Mouse (Mus musculus): ENCODE results near the gene Olfr1335. TPM values are rescaled to one million over a fixed set of nuclear protein-coding genes. Genes with fewer than 3 reads are reported as not detected.
"Not testable (repeated sequence)": the region's sequence is repeated elsewhere in the genome, so short reads cannot be mapped to it uniquely, and the experiment has no call there.

Gene Olfr1335
- not detected for total RNA-seq (2022)

DNA sequence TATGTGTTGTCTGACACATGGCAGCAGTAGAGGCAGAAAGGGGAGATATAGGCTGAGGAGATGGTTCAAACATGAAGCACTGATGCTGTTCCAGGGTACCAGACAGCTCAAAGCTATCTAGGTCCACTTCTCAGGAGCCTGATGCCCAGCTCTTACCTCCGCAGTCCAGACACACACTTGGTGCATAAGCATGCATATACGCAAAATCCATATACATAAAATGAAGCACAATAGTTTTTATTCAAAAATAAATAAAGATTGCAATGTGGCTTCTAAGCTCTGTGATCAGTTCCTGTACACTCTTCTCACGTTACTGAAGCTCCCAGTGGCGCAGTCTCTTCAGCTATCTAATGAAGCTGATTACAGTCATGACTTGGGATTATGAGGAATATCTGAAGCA is at the start of gene Olfr1335:
Gene Olfr1335 (minus strand): TSS at position 101 of the 400 bp plus-strand sequence.
- no peak for DNase-seq (ENCODE audit: low spot score in 2 of 2)

GRCm38 (mm10) chr4:118836179-118836578 is 26.4 kb upstream of the Olfr1335 start, which contains the start of gene Olfr1333:
Olfr1333 (minus strand) TSS chr4:118836279.
- no peak for DNase-seq (ENCODE audit: low spot score in 2 of 2)

GRCm38 (mm10) chr4:118818921-118819320 is 9.2 kb upstream of the Olfr1335 start:
- DNase-seq (ENCODE audit: low spot score in 2 of 2) = no peak

DNA sequence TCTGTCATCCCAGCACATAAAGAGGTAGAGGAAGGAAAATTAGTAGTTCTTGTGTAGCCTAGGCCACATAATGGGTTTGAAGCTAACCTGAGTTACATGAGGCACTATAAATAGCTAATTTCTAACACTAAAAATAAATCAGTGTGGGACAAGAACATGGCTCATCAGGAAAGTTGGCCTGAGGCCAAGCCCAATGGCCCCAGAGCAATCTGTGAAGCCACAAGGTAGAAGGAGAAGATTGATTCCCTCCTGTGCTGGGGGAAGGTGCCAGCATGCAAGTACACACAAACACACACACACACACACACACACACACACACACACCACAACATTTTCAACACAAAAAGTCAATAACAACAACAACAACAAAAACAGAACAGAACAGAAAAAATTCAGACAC is 16.9 kb downstream of the Olfr1335 start:
- DNase-seq (ENCODE audit: low spot score in 2 of 2) = not testable (repeated sequence)

GRCm38 (mm10) chr4:118782486-118782885 is 27.3 kb downstream of the Olfr1335 start, which contains the start of gene Olfr1337:
Olfr1337 (minus strand) TSS chr4:118782586.
- DNase-seq (ENCODE audit: low spot score in 2 of 2) = no peak

Other genes starting within 250 kb of the Olfr1335 start
- gene Cfap57, start 189.2 kb downstream of the Olfr1335 start, total RNA-seq (2022) = not detected
- gene Ebna1bp2, start 189.1 kb downstream of the Olfr1335 start, total RNA-seq (2022) = 10 to 100 TPM; 22.3 to 30.7 (median 25.1) TPM
- not detected for gene Olfr62, start 151.0 kb downstream of the Olfr1335 start, total RNA-seq (2022)
- gene Olfr1342, start 117.2 kb downstream of the Olfr1335 start, total RNA-seq (2022) = not detected
- not detected for gene Olfr1341, start 106.4 kb downstream of the Olfr1335 start, total RNA-seq (2022)
- gene Olfr1340, start 89.8 kb downstream of the Olfr1335 start, total RNA-seq (2022) = not detected
- gene Olfr1339, start 77.8 kb downstream of the Olfr1335 start, total RNA-seq (2022) = not detected
- gene Olfr1338, start 51.2 kb downstream of the Olfr1335 start, total RNA-seq (2022) = not detected
- not detected for gene Olfr1337, start 27.4 kb downstream of the Olfr1335 start, total RNA-seq (2022)
- gene Olfr1333, start 26.3 kb upstream of the Olfr1335 start, total RNA-seq (2022) = not detected
- not detected for gene Olfr1331, start 54.7 kb upstream of the Olfr1335 start, total RNA-seq (2022)
- gene Olfr1330, start 78.7 kb upstream of the Olfr1335 start, total RNA-seq (2022) = not detected
- gene Olfr1329, start 107.5 kb upstream of the Olfr1335 start, total RNA-seq (2022) = not detected
- gene Olfr1328, start 128.7 kb upstream of the Olfr1335 start, total RNA-seq (2022) = not detected
- gene Lao1, start 151.6 kb upstream of the Olfr1335 start, total RNA-seq (2022) = under 1 TPM; 0.17 to 0.24 (median 0.22) TPM